Mouse (Mus musculus) cerebellum, postnatal 14 days (tissue): Measurements from ENCODE around the gene Klhl40.

Experiments used
- DNase-seq, 2 experiments: peaks; one replicate each; pipeline ENCODE4 v3.0.0; 2021; ENCODE audit warnings: mixed read lengths in 2 of 2

Gene Klhl40

DNA sequence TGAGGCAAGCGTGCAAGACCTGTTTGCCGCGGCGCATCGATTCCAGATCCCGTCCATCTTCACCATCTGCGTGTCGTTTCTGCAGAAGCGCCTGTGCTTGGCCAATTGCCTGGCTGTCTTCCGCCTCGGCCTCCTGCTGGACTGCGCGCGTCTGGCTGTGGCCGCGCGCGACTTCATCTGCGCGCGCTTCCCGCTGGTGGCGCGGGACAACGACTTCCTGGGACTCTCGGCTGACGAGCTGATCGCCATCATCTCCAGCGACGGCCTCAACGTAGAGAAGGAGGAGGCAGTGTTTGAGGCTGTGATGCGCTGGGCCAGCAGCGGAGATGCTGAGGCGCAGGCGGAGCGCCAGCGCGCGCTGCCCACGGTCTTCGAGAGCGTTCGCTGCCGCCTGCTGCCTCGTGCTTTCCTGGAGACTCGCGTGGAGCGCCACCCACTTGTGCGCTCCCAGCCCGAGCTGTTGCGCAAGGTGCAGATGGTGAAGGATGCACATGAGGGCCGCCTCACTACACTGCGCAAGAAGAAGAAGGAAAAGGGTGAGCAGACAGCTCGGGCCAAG, 738 bp downstream of the Klhl40 start:
- peak; percentile 65 to 77 for DNase-seq

DNA sequence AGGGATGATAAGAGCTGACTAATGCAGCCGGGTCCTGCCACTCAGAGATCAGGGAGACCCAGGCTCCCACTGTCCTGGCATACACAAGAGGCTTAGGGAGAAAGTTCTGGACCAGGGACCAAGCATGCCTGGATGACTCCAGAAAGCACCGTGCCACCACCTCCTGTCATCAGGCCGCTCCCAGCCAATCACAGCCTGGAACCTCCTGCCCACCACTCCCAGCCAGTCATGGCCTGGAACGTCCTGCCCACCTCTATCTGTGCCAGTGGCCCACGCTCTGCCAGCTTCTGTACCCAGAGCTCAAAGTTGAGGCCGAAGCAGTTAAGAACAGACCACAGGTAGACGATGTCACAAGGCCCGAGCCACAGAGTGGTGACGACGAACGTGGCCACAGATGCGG, 7.4 kb downstream of the Klhl40 start:
- DNase-seq: peak; percentile 33 to 38

DNA sequence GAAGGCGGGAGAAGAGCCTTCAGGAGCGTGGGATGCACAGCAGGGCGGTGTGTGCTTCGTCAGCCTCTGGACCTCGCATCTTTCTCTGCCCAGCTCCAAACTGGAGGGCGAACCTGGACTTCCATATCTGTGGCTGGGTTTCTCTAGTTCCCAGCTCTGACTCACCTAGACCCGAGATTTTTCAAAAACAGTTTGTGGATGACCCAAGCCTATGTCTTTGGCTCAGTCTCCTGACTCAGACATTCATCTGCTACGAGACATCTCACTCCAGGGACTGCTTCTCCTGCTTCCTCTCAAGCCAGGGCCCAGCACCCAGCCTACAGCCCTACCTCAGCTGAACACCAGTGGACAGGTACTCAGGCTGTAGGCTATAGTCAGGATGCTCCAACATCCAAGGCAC, 7.9 kb downstream of the Klhl40 start:
- no peak for DNase-seq

DNA sequence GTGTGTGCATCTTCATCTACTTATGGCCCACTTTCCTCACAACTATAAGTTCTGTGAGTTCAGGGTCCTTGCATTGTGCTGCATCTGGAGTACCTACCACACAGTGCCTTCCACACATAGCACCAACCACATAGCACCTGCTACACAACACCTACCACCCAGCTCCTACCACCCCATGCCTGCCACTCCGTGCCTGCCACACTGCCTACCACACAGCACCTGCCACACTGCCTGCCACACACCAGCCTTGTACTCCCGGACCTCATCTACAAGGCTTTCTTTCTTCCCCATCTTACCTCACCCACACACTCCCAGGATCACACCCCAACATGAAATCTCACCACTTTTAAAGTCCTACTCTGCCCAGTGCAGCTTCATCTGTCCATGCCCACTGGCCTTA, 9.0 kb downstream of the Klhl40 start:
- DNase-seq: no peak

DNA sequence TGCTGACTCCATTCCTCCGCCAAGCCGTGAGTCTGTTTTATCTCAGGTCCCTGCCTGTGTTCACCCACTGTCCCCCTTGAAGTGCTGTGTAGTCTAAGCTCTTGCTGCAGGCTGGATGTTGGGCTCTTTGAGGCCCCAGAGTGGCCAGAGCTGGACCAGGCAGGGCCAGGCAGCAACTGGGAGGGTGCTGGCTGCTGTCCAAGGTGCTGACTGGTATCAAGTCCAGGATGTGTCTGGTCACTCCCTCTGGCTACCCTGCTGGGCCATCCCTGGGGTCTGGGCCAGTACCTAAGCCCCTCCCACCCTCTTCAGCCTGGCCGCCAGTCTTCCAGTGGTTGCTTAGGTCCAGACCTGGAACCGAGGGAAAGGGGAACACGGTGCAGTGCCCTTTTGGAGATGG, 13.8 kb downstream of the Klhl40 start:
- peak; percentile 54 to 69 for DNase-seq

DNA sequence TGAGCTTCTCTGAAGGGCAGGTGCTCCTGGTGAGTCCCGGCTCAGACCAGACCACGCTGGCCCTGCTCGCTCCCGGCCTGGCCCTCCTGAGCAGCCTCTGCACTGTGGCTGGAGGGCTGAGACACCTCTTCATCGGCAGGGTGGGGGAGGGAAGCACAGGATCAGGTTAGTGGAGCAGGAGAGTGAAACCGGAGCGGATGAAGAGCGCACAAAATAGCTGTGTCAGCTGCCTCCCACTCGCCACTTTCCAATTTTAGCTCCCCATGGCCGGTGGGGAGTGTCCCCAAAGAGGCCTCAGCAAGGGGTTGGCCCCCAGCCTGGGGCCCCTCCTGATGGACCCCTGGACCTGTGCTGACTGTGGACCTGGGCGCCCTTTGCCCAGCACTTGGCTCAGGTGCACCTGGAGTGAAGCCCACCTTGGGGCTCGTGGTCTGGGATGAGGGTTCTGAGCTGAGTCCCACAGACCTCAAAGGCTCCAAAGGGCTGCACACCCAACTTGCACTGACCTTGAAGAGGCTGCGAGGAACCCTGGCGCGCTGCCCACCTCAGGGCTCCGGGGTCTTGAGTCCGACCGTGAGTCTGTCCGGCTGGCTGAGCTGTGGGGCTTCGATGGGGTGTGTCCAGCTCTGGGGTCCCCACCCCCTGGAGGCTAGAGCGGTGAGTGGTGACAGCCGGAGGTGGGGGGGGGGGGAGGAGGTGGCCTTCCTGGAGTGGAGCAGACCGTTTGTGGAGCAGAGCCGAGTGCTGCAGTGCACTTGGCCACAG, 14.5 kb downstream of the Klhl40 start, which contains the start of gene Hhatl:
Gene Hhatl, minus strand, starts transcription at position 751 of the 765 bp plus-strand sequence.
- no peak for DNase-seq

DNA sequence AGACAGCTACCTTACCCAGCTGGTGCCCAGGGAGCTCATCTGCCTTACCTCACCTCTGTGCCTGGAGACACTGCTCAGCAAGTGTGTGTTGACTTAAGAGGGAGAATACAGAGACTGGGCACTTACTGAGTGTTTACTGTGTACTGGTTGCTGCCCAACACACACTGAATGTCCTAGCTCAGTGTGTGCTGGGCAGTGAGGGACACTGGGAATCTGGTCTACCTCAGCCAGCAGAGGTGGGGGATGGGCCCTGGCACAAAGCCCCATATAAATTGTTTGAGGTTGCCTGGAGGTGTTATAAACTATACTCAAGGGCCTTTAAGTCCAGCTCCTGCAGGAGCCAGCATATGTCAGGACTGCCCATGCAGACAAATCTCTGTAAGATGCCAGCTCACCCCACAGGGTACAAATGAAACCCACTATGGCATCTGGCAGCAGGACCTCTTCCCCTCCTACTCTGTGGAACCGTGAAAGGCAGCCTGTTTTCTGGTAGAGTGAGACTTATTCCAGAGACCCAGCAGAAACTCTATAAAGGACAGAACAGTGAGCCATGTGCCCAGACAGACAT, 17.6 kb downstream of the Klhl40 start:
- peak; percentile 60 to 75 for DNase-seq

DNA sequence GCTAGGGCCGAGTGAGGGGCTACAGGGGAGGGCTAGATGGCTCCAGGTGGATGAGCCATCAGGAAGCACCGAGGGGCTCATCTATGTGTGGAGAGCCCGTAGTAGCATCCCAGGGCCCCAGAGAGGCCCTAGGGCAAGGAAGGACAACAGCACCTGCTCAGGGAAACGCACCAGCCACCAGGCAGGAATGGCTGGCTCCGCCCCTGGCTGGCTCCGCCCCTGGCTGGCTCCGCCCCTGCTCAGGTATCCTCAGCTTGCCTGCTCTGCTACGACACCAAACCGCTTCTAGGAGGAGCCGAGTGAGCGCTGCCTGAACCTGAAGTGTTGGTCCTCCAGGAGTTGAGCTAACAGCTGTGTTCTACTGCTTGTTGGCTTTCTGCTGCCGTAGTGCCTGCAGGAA, 20.3 kb downstream of the Klhl40 start:
- DNase-seq: no peak

DNA sequence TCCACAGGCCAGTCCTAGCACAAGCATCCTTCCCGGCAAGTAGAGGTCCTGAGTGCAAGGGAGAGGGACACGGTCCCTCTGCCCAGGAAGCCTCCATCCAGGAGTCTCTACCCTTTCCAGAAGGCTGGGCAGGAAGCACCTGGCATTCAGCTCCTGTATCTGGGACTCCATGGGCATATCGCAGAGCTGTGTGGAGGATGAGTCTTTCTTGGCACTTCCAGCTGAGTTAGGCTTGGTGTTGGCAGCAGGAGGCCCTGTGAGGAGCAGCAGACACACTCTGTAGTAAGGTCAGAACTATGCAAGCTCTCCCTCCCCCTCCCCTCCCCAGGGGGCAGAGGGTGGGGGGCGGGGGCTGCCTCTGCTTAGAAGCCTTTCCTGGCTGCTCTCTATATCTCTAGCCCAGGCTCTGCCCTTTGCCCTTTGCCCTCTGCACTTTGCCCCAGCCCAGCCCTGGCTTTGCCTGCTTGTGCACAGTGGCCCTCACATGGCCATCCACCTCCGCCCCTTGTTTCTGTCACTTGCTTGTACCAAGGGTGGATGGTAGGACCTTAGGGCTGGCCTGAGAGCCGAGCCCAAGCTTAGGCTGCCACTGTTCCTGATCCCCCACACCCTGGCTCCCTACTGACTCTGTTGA, 21.6 kb downstream of the Klhl40 start:
- DNase-seq: no peak

DNA sequence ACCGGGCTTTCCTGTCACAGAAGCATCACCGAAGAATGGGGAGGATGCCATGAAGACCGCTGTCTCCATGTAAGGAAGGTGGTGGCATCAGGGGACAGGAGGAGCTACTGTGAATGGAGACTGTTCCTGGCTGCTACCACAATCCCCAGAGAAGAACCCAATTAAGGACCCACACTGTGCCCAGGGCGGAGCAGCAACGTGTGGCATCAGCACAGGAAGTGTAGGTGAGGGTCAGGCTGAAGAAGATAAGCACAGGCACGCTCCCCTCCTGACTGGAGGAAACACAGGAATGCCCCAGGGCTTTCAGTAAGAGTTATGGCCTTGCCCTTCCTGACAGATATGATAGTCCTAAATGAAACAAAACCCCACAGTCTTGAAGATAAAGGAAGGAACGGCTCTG, 25.3 kb downstream of the Klhl40 start:
- no peak for DNase-seq

DNA sequence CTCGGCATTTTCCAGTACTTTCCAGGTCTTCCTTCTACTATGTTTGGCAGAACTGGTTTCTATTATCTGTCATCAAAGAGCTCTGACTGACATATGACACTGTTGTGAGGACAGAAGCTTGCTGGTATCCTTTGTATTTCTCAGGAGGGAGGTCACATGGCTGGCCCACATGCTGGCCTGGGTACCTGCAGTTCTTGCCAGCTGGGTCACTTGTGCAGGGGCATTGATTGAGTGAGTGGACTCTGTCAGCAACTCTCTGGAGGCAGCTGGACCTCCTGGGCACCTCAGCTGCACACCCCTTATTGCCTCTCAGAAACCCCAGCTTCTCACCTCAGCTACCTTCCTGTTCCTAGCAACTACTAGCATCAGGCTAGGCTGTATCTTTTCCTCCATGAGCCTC, 30.1 kb downstream of the Klhl40 start:
- DNase-seq: no peak

DNA sequence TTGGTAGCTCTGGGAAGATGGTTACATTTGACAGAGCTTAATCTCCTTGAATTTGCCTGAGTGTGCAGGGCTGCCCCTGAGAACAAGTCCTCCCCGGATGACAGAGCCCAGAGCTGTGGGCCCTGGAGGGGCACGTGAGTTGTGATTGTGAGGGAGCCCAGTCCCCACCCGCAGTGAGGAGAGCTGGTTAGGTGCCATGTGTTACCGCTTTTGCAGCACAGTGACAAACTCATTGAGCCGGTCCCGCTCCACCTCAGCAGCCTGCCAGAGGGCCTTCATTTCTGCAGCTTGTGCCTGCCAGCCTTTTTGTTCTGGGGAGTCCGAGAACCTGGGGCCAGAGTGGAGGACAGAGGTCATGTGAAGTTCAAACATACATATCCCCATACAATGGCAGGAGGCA, 30.5 kb downstream of the Klhl40 start:
- peak; percentile 52 to 68 for DNase-seq

DNA sequence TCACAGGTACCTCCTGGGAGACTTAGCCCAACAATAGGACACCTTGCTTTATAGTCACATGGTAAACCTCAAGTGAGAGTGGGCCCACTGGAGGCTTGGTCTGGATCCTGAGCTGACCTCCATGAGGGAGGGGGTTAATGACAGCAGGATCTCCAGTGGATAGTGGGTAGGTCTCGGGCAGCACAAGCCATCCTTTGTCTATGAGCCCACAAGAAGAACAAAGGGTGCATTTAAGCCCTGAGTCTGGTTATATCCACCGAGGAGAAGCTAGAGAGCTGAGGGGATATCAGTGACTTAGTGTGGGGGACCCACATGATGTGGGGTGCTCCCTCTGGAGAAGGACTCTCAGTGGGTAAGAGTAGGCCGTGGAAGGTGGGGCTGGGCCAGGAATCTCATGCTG, 31.1 kb downstream of the Klhl40 start:
- no peak for DNase-seq

DNA sequence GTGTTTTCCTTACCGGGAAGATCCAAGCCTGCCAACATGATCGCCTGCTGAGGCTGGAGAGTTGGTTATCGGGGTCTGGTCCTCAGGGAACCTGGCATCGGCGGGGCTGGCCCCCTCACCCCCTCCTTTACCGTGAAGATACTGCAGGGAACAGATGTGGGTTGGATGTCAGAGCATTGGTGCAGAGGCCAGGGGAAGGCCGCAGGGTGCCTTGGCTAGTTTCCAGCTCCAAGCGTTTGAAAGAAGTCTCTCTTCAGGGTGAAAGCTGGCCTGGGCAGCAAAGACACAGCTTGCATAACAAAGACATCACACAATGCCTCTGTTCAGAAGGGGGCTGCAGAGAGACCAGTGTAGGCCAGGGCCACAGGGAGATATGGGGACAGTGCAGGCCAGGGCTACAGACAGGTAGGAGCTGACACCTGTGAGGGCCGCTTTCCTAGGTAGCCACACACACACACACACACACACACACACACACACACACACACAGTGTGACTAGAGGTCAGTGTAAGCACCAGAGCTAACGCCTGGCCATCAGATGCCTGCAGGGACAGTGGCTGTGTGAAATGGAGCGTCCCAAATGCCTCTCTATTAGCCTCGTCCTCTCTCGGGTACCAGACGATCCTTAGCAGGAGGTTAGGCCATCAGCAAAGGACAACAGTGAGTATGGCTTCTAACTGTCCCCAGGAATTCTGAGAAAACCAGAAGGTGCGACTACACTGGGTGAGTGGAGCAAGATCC, 32.8 kb downstream of the Klhl40 start:
- DNase-seq: peak; percentile 56 to 67

DNA sequence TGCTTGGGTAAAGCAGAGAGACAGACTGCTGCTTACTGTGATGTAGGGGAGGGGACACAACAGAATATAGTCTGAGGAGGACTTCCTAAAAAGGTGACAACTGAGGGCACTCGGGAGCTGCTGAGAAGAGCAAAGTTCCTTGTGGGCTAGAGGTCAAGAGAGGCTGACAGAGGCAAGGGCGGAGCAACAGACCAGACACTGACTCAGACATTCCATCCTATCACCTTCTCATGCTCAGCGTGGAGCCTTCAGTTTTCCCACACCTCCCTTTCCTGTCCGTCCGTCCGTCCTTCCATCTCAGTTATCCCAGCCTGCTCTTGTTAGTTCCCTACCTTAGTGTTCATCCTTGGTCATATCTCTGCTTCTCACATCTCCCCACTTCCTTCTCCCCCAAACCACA, 37.8 kb downstream of the Klhl40 start:
- DNase-seq: no peak

DNA sequence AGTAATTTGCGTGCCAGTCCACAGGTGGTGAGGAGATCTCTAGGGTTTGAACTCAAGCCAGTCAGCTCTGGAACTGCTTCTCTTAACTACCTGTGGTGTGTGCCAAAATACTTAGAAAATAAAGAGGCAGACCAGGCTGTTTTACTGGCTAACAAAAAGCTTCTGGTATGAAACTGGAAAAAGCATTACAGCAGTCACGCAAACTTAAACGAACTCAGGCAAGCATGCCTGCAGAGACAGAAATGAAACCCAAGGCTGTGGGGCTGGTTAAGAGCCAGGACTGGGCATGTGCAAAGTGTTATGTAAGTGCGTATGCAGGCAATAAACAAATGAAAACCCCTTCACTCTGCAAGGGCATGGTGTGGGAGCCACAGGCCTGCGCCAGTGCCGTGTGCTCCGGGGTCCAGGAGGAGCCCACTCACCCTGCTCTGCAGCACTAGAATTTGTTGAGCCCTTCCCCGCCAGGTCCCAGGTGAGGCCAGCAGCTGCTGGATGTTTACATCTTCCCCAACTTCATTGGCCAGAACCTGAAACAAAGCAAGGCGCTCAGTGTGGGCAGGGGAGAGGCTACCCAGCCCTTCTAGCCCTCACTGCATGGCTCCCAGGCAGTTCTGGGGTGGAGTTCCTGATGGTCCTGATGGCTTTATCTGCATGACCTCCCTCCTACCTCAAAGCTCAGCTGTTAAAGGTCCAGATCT, 41.8 kb downstream of the Klhl40 start:
- DNase-seq: peak; percentile 45 to 47

DNA sequence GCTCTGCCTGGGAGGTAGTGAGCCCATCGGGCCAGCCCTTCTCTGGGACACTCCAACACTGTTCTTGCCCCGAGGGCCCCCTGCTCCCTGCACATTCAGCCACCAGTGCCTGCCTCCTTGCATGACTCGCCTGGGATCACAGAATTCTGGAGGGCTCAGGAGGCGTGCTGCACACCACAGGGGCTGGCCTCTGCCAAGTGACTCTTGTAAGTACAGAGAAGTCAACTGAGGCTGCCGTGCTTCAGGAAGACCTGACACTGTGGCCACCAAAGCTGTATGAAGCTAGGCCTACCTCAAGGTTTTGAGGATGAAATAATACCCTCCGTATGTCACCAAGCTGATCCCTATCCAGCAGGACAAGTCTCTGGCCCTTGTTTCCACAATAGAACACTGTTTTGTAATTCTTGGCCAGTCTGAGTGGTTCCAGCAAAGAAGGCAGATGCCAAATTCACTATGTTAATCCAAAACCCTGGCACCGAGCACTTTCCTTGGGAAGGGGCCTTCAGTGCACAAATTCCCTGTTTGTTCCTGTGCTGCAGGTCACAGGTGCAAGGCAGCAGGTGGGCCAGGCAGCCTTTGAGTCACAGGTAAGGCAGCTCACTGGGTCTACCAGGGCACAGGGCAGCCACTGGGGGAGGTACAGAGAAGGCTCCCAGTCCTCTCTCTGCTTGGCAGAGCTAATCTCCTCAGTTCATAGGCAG, 42.5 kb downstream of the Klhl40 start:
- DNase-seq: peak; percentile 74

DNA sequence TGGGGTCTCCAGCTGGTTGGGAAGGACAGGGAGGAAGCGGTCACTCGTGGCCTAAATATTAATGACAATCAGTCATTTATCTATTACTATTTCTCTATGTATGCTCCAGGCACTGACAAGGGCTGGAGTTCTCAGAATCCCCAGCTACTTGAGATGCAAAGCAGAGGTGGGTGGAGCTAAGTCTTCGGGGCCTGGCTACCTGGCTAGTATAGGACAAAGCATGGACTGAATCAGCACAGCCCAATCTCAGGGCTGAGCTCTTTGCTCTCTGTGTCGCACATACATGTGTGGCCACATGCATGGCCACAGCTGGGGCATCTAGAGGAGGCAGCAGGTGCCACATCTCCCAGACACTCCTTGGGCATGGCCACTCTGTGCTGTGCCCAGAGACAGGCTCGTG, 43.4 kb downstream of the Klhl40 start:
- DNase-seq: no peak

DNA sequence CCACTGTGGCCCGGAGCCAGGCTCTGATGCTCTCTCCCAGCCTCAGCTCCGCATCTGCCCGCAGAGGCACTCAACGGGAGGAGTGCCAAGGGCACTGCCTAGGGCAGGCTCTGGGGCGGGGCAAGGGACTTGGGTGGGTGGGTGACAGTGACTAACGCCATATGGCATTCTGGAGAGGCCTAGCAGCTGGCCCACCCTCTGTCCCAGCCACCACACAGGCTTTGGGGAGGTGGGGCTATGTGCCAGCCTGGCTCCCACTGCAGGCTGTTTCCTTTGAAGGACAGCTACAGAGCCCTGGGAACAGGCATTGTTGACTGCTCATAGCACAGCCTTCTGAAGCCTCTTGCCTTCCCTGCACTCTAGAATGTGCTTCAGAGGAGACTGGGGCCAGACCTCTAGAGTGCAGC, 45.2 kb downstream of the Klhl40 start:
- DNase-seq: peak; percentile 58 to 73

DNA sequence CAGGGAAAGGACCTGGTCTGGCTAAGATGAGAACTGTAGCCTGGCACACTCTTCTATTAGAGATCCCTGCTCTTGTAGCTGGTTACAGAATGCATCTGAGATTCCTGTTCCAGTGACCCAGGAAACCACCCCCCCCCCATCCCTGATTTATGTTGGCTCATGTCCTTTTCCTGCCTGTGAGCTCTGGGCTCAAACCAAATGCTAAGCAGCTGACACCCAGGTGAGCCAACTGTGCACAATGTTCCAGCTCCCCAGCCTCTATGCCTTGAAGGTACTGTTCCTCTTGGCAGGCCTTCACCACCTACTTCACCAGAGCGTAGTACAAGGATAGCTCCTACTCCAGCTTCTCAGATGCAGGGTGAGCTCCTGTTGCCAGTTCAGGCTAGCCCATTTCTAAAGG, 45.6 kb downstream of the Klhl40 start:
- DNase-seq: peak; percentile 49 to 51

DNA sequence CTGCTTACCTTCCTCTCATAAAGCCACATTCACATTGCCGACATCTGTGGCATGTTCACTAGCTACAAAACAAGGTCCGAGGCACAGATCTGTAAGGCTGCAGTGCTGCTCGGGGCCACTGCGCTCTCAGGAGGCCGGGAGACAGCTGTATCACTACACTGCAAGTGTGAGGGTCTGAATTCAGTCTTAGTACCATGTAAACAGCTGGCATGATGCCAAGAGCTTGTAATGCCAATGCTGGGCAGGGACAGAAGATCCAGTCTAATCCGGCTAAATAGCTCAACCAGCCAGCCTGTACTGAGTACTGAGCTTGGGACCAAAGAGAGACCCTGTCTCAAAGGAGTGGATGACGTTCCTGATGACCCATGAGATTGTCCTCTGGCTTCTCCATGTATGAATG, 46.6 kb downstream of the Klhl40 start:
- peak; percentile 53 to 72 for DNase-seq

DNA sequence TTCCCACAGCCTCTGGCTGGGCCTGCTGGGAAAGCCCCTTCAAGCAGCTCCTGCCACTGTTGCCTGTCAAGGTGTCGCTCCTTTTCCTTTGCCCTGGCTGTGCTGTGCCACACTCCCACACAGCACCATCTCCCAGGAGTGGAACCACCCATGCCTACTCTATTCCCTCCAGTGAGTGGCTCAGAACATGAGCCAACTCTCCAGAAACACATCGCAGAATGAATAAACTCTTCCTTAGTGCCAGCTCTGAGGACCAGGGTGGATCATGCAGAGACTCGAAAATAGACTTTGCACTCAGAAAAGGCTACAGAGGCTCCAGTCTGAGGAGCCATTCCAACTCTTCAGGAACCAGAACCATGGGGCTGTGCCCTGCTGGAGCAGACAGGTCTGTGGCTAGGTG, 48.9 kb downstream of the Klhl40 start:
- DNase-seq: no peak
